Mouse (Mus musculus) T-helper 17 cell (primary cell): Measurements from ENCODE around the gene Epha4.

Experiments
- in situ Hi-C, 2 experiments: fragments of 300-600 bp; cut with MboI, MseI; formaldehyde crosslinking; loops; 1 replicate in 1 of 2; 2 replicates in 1 of 2; pipeline ENCODE4 v1.15.1; 2025; ENCODE audit warnings: high pct_unique_total_duplicates in 2 of 2

The Epha4 gene

GRCm38 (mm10) chr1:77450201-77450600 lies 64.7 kb downstream of the Epha4 start:
- in situ Hi-C loops: no loop called here

GRCm38 (mm10) chr1:77447061-77447614 lies 67.8 kb downstream of the Epha4 start:
- in situ Hi-C loops: no loop called here

DNA sequence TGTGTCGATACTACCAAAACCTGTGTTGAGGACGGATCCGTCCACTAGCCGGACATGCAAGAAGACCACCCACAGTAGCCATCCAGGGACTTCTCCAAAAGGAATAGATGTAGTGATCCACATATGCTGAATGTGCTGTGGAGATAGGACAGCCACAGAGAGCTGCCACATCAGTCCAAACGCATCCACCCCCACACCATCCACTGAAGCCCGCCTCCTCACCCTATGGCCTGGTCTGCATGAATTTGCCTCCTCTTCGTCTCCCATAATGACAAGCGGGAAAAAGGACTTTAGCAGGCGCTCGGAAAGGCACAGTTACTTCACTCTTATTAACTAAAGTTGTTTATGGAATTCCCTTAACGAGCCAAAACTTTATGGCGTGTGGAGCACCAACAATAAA lies 68.5 kb downstream of the Epha4 start:
- in situ Hi-C loops: no loop called here

DNA sequence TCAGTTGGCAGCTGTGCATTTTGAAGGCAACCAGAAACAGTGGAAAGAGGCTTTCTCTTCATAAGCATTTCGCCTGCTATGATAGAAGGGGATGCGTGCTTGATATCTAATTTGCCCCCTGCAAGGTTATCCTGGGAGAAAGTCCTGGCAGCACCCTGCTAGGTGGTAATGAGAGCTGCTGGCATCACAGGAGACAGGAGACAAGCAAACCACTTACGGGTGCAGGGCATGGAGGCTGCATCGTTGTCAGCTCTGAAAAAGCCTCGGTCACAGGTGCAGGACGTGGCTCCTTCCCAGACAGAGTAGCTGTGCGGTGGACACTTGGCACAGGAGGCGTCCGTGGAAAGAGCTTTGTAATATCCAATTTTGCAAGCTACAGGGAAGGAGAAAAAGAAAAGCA lies 70.2 kb downstream of the Epha4 start:
- in situ Hi-C loops: no loop called here

DNA sequence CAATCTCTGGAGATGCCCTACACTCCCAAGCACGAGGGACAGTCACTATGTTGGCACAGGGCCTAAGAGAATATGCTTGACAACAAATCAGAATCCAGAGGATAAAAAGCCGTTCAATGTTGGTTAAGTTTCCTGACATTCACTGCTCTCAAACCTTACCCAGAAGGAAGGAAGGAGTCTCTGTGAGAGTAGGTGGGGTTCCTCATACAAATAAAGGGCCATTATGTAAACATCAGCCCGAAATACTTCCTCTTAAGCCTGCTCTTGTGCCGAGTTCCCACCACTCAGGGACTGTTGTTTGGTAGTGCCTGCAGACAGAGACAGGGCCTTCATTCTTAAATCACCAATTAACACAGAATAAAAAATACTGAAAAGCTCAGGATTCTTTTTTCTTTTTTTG lies 72.9 kb downstream of the Epha4 start:
- in situ Hi-C loops: no loop called here

GRCm38 (mm10) chr1:77441401-77441800 lies 73.5 kb downstream of the Epha4 start:
- in situ Hi-C loops: no loop called here

GRCm38 (mm10) chr1:77440512-77440911 lies 74.4 kb downstream of the Epha4 start:
- in situ Hi-C loops: no loop called here

GRCm38 (mm10) chr1:77439383-77440074 lies 75.4 kb downstream of the Epha4 start:
- in situ Hi-C loops: no loop called here

DNA sequence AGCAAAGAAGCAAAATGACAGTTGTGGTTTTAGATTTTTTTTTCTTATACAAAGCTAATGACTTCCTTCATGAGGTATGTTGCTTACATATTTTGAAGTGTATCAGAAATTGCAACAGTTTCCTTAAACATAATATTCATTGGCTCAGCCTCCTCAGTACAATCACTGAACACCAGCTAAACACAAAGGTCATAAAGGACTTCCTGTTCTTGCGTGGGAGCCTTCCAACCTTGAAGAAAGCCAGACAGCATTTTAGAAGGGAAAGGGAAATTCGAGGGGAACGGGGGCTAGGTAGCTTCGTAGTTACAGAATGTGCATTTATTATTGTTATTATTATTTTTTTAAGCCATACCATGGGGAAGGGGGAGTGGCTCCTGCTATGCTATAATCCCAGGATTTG lies 76.2 kb downstream of the Epha4 start:
- in situ Hi-C loops: no loop called here

DNA sequence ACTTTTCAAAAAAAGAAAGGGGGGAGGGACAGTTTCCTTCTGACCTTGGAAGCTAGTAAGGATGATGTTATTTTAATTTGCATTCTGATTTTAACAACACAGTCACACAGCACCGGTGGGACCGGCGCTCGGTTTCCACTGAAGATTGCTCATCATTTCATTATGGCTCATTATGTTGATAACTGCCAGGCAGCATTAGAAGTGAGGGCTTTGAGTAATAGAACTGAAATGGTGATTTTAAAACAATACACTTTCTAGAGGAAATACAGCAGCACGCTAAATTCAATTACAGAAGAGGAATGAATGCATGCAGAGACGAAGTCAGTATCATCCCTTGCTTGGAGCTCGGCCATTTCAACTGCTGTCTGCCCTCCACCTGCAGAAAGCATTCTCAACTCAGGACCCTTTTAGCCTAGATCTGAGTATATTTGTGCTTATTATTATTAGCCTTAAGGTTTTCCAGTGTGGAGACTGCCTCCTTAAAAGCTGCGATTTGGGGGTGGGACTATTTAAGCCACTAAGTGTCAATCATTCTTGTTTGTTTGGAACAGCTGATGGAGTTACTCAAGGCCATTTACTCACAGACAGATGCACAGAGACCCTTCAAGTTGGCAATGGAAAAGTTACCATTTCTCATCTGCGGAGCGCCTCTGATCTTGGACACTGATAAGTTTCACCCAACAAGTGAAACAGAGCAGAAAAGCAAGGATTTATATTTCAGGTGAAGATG lies 76.8 kb downstream of the Epha4 start:
- in situ Hi-C loops: no loop called here

DNA sequence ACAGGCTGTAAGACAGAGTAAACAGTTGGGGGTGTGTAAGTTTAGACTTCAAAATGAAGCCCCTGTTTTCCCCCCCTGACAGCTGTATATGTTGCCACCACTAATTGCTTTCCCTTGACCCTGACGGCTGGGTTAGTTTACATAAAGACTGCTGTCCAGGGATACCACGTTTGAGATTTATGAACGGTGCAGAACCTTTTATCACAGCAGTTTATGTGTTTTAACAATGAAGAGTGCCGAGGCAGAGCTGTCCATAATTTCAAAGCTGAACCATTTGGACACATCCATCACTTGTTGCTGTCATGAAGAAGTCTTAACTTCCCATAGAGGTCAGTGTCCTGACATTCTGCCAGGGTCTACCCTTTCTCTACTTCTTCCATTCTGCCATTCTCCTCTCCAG lies 79.8 kb downstream of the Epha4 start:
- in situ Hi-C loops: no loop called here

DNA sequence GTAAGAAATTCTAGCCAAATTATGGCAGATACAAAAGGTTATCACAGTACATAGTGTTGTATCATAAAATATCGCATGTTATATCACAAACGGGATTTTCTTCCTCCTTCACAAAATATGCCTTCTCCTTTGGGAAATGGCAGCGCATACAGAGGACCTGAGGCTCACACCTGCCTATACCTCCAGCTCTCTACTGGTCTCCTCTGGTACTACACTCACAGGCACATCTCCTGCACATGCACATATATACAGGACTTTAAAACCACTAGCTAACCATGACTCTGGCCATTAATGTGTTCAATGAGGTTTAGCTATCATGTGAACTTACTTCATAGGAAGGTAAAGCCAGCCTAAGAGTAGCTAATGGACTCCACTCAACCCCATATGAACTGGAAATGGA lies 81.7 kb downstream of the Epha4 start:
- in situ Hi-C loops: no loop called here

GRCm38 (mm10) chr1:77432489-77432888 lies 82.4 kb downstream of the Epha4 start:
- in situ Hi-C loops: no loop called here

- in situ Hi-C loops: no loop called here
These were observed 85.7 kb downstream of the Epha4 start for GRCm38 (mm10) chr1:77429174-77429573.

DNA sequence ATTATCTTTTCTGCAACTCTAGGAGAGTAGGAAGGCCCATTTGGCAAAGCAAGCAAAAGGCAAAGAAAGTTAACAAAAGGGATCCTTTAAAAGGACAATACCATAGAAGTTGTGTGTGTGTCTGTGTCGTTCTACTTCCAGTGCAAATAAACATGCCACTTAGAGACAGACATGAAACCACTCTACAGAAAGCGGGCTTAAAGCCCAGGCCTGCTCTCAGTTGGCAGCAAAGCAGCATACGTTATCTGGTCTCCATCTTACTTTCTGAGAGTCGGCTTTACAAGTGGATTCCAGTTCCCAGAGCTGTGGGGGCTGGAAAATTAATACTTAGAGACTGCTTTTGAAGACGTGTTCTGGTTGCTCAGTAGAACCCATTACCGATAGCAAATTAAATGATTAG lies 87.9 kb downstream of the Epha4 start:
- in situ Hi-C loops: no loop called here

- in situ Hi-C loops: no loop called here
These were observed 89.7 kb downstream of the Epha4 start for GRCm38 (mm10) chr1:77425171-77425570.

DNA sequence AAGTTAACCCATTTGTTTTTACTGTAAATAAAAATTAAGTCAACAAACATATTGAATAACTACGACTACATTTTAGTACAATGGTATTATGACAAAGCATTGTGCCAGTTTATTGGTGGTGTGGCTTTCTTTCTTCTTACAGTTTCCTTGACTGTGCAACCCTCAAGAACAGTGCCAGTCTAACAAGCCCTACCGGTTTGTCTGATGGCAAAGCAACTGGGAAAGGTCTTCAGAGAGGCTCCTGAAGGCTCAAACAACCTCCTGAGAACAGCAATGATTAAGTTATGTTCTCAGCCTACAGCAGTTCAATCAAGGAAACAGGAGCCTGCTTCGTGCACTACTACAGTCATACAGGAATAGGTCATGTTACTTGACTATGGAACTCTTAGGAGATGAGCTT lies 93.8 kb downstream of the Epha4 start:
- in situ Hi-C loops: no loop called here

DNA sequence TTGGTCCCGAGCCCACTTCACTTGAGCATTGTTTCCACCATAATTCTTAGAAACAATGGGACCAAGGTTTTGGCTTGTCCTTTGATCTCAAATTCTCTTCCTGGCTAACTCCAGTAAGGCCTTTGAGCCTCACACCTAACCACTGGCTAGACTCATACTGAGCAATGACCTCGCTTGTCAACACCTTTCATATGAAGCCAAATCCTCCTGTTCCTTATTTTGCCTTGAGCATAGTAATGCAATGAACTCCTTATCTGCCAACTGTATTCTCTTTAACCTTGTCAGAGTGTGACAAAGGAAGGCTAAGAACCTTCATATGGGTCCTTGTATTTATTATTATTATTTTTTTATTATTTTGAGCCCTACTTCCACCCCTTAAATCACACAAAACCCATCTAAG lies 94.5 kb downstream of the Epha4 start:
- in situ Hi-C loops: no loop called here

DNA sequence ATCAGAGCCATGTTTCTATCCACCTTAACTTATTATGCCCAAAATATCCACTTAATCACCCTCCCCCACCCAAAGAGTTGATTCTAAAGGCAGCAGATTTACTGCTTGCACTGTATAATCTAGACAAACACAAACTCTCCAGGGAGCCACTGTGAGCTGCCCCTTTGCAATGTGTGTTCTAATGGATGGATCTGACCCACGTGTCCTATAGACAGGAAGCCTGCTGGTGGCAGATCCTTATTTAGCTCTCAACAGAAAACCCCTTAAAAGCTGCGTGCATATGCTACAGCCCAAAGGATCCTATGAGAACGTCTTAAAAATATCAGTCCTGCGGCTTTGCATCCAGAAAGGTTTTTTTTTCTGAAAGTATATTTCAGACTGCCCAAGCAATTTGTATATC lies 98.0 kb downstream of the Epha4 start:
- in situ Hi-C loops: no loop called here

DNA sequence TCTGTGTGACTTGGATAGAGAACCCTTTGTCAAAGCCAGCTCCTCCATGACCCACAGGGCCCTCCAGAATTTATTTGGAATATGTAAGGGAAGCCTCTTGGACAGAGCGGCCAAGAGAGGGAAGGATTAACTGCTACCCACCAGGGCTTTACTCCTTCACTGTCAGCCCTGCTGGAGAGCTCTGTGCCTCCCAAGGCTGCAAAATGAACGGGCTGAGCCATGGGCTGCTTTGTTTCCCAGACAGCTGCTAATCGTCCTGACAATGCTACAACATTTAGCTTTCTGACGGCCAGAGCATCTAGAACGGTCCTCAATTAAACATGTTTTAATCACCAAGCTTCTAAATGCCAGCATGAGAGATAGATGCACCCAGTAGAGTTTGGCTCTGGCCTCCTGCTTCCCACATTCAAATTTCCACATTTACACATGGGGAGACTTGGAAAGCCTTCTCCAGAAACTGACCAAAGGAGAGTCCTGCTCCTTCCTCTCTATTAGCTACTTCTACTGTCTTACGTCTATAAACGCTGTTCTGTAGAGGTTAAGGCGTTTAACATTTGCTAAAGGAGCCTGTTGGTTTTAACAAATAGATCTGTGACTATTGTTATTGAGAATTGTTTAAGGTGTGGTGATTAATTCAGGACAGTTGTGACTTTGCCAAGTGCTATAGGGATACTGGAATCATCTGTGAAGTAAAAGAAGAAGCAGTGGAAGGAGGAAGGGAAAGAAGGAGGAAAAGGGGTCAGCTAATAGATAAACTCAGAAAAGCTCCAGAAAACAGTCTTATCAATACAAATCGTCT lies 101.8 kb downstream of the Epha4 start:
- in situ Hi-C loops: no loop called here

DNA sequence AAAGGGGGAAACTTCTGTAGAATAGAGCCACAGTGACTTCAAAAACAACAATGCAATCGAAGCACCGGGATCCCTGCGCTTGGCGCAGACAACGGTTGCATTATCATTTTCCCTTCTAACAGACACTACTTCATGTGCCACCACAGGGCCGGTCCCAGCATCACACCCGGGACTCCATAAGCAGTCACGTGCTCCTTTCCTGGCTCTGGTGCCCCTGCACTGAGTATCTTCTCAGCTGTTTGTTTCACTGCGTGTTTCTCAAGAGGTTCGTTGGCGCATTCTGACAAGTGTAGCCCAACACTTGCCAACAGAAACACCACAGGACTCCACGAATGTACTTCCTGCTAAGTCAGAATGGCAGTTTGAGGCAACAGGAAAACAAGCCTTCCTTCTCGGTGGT lies 102.6 kb downstream of the Epha4 start:
- in situ Hi-C loops: no loop called here

DNA sequence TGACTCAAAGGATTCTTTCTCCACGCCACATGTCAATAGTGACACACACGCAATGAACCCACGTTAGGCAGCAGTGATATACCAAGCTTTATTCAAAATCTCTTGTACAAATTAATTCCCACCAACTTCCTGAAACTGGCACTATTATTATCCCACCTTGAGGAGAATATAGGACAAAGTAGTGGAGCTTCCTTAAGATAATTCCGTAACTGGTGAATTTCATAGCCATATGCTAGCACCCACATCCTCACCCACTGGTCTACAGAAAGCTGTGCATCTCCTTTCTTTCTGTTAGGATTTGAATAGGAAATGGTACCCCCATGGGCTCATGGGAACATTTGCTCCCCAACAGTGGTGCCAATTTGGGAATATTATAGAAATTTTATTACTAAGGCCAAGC lies 103.7 kb downstream of the Epha4 start:
- in situ Hi-C loops: no loop called here
